8 mouse cellular contexts compared by ENCODE assay signal in genomic region chr11:96285771-96286738, GRCm38 (mm10). TPM values are rescaled to one million over a fixed set of nuclear protein-coding genes. Genes with fewer than 3 reads are reported as not detected.
DNase-seq lines count a peak whose midpoint lies in the region; ATAC-seq and TF ChIP-seq lines count a peak whose summit lies in the region.

Hoxb7 (plus strand) TSS chr11:96286623.

- no peak for TF ChIP-seq CTCF in ES-Bruce4 (IDR thresholded peaks at IDR 0.05; ENCODE audit: low read depth, low read length)
- no peak for TF ChIP-seq CTCF in stomach, postnatal 0 days (IDR thresholded peaks at IDR 0.05; ENCODE audit: low read depth)

- peaks cover 71% of the 10 kb centered on the region for H3K27me3 ChIP-seq in ES-Bruce4 (ENCODE audit: control insufficient read depth, insufficient read depth, low read length, poor library complexity, severe bottlenecking)
- peaks cover 97% of the 10 kb centered on the region for H3K27me3 ChIP-seq in hindbrain, embryonic 13.5 days
- peaks cover 100% of the 10 kb centered on the region for H3K27me3 ChIP-seq in liver, embryonic 11.5 days (replicated peaks; ENCODE audit: control insufficient read depth, insufficient read depth, low read length)
- H3K27me3 ChIP-seq in stomach, postnatal 0 days (ENCODE audit: control insufficient read depth, insufficient read depth, low read length): peaks cover 22% of the 10 kb centered on the region

- H3K9ac ChIP-seq in ES-Bruce4 (ENCODE audit: low read depth, poor library complexity, severe bottlenecking): peak within 1 kb of the TSS; percentile 64
- H3K9ac ChIP-seq in hindbrain, embryonic 13.5 days: peak within 1 kb of the TSS; percentile 84
- H3K9ac ChIP-seq in liver, embryonic 11.5 days (ENCODE audit: low read depth, low read length): no peak within 1 kb of the TSS
- H3K9ac ChIP-seq in stomach, postnatal 0 days (ENCODE audit: low read length): peak within 1 kb of the TSS; percentile 67

- no peak for ATAC-seq in hindbrain, embryonic 13.5 days (ENCODE audit: low FRiP score)
- no peak for ATAC-seq in liver, embryonic 11.5 days (replicated peaks; ENCODE audit: low FRiP score)
- no peak; the same call in 1 of the 2 replicates for ATAC-seq in stomach, postnatal 0 days (ENCODE audit: low FRiP score, low TSS enrichment)

- H3K4me2 ChIP-seq in hindbrain, embryonic 13.5 days: peak within 1 kb of the TSS; percentile 54
- H3K4me2 ChIP-seq in liver, embryonic 11.5 days: peak within 1 kb of the TSS; percentile 66
- H3K4me2 ChIP-seq in stomach, postnatal 0 days (replicated peaks; ENCODE audit: low read depth): peak within 1 kb of the TSS; percentile 68

- H3K36me3 ChIP-seq in ES-Bruce4 (ENCODE audit: control insufficient read depth, insufficient read depth, low read length, poor library complexity, severe bottlenecking): no peaks in the 10 kb centered on the region
- H3K36me3 ChIP-seq in hindbrain, embryonic 13.5 days: no peaks in the 10 kb centered on the region
- H3K36me3 ChIP-seq in liver, embryonic 11.5 days (ENCODE audit: control insufficient read depth, insufficient read depth, low read length): no peaks in the 10 kb centered on the region
- H3K36me3 ChIP-seq in stomach, postnatal 0 days (ENCODE audit: control insufficient read depth, insufficient read depth, low read length): no peaks in the 10 kb centered on the region

- H3K27ac ChIP-seq in ES-Bruce4 (ENCODE audit: insufficient read depth, low read length): no peak within 1 kb of the TSS
- peak within 1 kb of the TSS; percentile 95 for H3K27ac ChIP-seq in hindbrain, embryonic 13.5 days
- H3K27ac ChIP-seq in liver, embryonic 11.5 days (ENCODE audit: low read depth, low read length): no peak within 1 kb of the TSS
- peak within 1 kb of the TSS; percentile 88 for H3K27ac ChIP-seq in stomach, postnatal 0 days (replicated peaks)

- DNase-seq in adrenal gland, postnatal 10 days: peak; percentile 90
- DNase-seq in liver, embryonic 11.5 days (ENCODE audit: low spot score): no peak
- no peak for DNase-seq in stomach, postnatal 0 days (ENCODE audit: low spot score)
- DNase-seq in cerebellum, adult 8-10 months: no peak
- DNase-seq in frontal cortex, postnatal 14 days (ENCODE audit: low spot score in 2 of 2): no peak
- DNase-seq in cerebellum, adult 9-11 months: no peak

- TF ChIP-seq POLR2A in ES-Bruce4 (IDR thresholded peaks at IDR 0.05; ENCODE audit: insufficient read depth, low read length): no peak

- no peaks in the 10 kb centered on the region for H3K9me3 ChIP-seq in ES-Bruce4 (replicated peaks; ENCODE audit: control insufficient read depth, insufficient read depth, low read length, poor library complexity, severe bottlenecking)
- H3K9me3 ChIP-seq in hindbrain, embryonic 13.5 days: no peaks in the 10 kb centered on the region
- no peaks in the 10 kb centered on the region for H3K9me3 ChIP-seq in liver, embryonic 11.5 days (ENCODE audit: control insufficient read depth, low read length)
- no peaks in the 10 kb centered on the region for H3K9me3 ChIP-seq in stomach, postnatal 0 days (ENCODE audit: control insufficient read depth, low read length)

- no peak for TF ChIP-seq EP300 in ES-Bruce4 (IDR thresholded peaks at IDR 0.05; ENCODE audit: insufficient read depth, low read depth, low read length)
- no peak for TF ChIP-seq EP300 in stomach, postnatal 0 days (optimal IDR thresholded peaks at IDR 0.05)

- WGBS in hindbrain, embryonic 13.5 days: under 1% methylated on average over 43 of the region's 43 CpGs
- 2% methylated on average over 43 of the region's 43 CpGs for WGBS in liver, embryonic 11.5 days
- WGBS in stomach, postnatal 0 days: 1% methylated on average over 43 of the region's 43 CpGs

- H3K4me1 ChIP-seq in ES-Bruce4 (ENCODE audit: control insufficient read depth, insufficient read depth, low read length): no peaks in the 10 kb centered on the region
- H3K4me1 ChIP-seq in hindbrain, embryonic 13.5 days (replicated peaks): peaks cover 3% of the 10 kb centered on the region
- no peaks in the 10 kb centered on the region for H3K4me1 ChIP-seq in liver, embryonic 11.5 days (replicated peaks; ENCODE audit: control insufficient read depth, insufficient read depth, low read length)
- H3K4me1 ChIP-seq in stomach, postnatal 0 days (replicated peaks; ENCODE audit: control insufficient read depth, insufficient read depth): 0 out of 2 replicates have a peak, but pooled peaks cover 2% of the 10 kb centered on the region

- H3K4me3 ChIP-seq in ES-Bruce4 (ENCODE audit: low read depth, low read length): peak within 1 kb of the TSS; percentile 60
- H3K4me3 ChIP-seq in hindbrain, embryonic 13.5 days: peak within 1 kb of the TSS; percentile 48
- peak within 1 kb of the TSS; percentile 40 for H3K4me3 ChIP-seq in liver, embryonic 11.5 days (ENCODE audit: low read depth, low read length)
- H3K4me3 ChIP-seq in stomach, postnatal 0 days (ENCODE audit: low read depth, low read length): peak within 1 kb of the TSS; percentile 45

RNA-seq across cellular contexts. Expression of gene Hoxb7, which starts in this region (rescaled TPM):
- not detected in 2 replicates for polyA plus RNA-seq in ES-Bruce4 (2011; ENCODE audit: insufficient read depth, insufficient read length, low read depth, missing spikeins)
- total RNA-seq in adrenal gland, postnatal 10 days (2021): 10 to 100 TPM; 27.3 to 27.7 TPM
- 21.5 and 33.2 TPM in 2 replicates for polyA plus RNA-seq in hindbrain, embryonic 13.5 days (2015; fragmentation: Nextera tagmentation; extraction: Ambion mirVana)
- 1.6 and 2.0 TPM in 2 replicates for polyA plus RNA-seq in liver, embryonic 11.5 days (2014; fragmentation: Nextera tagmentation; extraction: Ambion mirVana)
- 5.5 and 6.0 TPM in 2 replicates for polyA plus RNA-seq in stomach, postnatal 0 days (2015; fragmentation: Nextera tagmentation; extraction: Ambion mirVana)

Comparison
In these comparisons a context has a peak if more than half of its experiments do, and no peak if none do; other contexts are left out.
1. H3K27ac ChIP-seq: peak in hindbrain, embryonic 13.5 days (single experiment) and stomach, postnatal 0 days (single experiment); none in ES-Bruce4 (single experiment) and liver, embryonic 11.5 days (single experiment).
2. Peak in every context shown above with its lines, with median percentiles within 50 percentile points of each other: H3K4me3 ChIP-seq and H3K4me2 ChIP-seq.